Mouse (Mus musculus): ENCODE data around the gene Ppp3ca.

GRCm38 (mm10) chr3:136837589-136837988 is 167.7 kb downstream of the Ppp3ca start:
- TF ChIP-seq CTCF (IDR thresholded peaks at IDR 0.05; ENCODE audit: extremely low read depth, insufficient read depth, insufficient read length, insufficient replicate concordance) = peak; percentile 16; the same call in 1 of the 2 replicates
- TF ChIP-seq POLR2A (IDR thresholded peaks at IDR 0.05; ENCODE audit: low read depth, low read length) = no peak
